Mouse (Mus musculus): ENCODE measurements around the gene Ankrd12.

The Ankrd12 gene

DNA sequence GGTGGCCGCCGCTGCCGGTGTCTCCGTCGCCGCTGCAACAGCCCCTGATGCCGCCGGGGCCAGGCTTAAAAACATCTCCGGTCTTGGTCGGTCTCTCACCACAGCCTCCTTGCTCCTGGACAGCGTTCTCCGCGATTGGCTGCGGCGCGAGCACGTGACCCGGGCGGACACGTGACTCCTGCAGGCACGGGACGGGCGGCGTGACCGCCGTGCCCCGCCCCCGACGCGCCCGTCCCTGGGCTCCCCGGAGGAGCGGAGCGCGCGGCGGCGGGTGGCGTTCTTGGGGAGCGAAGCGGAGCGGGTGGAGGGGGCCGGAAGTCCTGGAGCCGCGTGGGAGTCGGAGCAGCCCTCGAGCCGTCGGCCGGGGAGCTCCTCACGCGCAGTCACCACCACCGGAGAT lies at the start of gene Ankrd12:
Gene Ankrd12 (minus strand): TSS at position 156 of the 400 bp plus-strand sequence.
- DNase-seq (ENCODE audit: low spot score in 2 of 2), result peak; percentile 95 to 98

DNA sequence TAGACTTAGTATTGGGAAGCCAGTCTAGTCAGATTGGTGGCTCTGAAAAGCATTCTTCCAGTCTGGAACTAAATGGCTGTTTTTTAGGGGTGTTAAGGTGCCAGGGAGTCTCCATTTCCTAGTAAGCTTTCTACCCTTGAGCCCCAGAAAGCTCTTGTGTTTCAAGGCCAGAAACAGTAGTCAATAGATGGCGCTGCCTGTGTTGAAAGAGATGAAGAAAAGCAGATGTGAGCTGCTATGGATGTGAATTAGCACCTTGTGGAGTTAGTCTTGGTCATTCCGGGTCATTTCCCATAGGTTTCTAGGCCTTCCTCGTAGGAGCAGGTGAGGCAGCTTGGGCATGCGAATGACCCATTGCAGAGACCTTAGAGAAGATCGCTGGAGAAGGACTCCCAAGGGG lies 48.3 kb upstream of the Ankrd12 start:
- DNase-seq (ENCODE audit: low spot score in 2 of 2), result no peak

DNA sequence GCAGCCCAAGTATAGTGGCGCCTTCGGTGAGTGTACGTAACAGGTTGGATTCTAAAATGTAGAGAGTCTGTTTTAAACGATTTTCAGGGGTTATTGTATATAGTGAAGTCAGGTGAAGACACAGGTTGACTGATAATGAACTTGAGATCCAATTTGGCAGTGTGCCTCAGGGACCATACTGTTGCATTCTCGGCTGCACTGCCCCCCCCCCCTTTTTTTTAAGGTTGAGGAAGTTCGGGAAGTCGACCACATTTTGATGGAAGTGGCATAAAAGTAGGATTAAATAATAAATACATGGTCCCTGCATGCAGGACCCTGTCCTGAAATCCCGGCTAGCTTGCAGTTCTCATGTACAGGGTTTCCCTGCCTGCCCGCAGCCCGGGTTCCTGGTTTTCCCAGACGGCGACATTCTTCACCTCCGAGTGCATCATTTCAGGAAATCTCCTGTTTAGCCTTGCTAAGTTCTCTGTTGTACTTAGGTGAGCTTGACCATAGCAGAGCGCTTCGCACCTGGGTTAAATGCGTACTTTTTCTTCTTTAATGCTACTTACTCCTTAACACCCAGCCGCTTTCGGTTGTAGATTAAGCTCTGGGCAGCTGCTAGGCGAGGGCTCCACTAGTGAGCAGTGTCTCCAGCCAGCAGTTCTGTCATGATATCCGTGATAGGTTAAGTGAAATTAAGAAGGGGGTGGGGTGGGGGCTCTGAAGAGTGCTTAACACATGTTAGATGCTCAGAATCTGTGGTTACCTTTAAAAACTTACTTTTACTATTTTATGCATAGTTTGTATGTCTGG lies 47.1 kb upstream of the Ankrd12 start:
- DNase-seq (ENCODE audit: low spot score in 2 of 2), result peak in 1 of 2 experiments; percentile 31

DNA sequence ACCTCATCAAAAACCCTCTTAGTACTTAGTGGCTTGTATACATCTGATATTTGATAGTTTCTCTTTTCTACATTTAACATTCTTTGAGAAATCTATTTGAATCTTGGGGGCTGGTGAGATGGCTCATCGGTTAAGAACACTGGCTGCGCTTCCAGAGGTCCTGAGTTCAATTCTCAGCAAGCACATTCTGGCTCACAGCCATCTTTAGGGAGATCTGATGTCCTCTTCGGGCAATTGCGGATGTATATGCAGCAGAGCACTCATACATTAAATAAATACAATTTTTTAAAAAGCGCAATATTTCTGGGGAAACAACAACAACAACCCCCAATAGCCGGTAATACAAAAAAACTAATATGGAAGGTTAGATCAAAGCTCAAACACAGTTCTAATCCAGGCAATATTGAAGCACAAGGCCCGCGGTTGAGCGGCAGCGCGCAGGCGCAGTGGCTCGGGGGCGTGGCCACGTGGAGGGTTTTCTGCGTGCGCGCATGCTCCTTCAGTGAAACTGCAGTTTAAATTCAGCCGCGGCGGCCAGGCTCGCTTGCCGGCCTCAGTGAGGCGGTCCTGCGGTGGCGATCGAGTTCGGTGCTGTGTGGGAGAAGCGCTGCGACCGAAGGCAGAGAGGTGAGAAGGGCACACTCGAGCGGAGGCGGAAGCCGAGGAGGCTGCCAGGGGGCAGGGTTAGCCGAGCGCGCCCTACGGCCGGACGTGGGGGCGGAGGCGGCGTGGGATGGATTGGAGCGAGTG lies 46.4 kb upstream of the Ankrd12 start, which contains the start of gene Ddx11:
Gene Ddx11 (plus strand): TSS at position 455 of the 750 bp plus-strand sequence.
- DNase-seq (ENCODE audit: low spot score in 2 of 2), result peak; percentile 98

DNA sequence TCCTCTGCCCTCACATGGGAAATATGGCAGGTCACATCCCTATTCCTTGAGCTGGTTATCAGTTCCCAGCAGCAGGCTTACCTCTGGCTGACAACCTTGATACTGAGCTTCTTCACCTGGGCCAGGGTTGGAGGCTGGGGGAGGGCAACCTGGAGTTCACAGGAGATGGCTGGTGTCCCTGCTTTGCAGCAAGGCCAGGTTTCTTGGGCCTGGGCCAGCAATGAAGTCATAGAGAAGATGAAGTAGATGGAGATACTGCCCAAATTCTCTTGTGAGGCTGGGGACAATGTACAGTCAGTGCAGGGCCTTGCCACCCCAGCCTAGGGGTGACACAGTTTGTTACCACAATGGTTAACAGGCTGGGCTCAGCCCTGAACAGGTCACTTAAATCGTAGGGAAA lies 43.8 kb upstream of the Ankrd12 start:
- DNase-seq (ENCODE audit: low spot score in 2 of 2), result no peak

DNA sequence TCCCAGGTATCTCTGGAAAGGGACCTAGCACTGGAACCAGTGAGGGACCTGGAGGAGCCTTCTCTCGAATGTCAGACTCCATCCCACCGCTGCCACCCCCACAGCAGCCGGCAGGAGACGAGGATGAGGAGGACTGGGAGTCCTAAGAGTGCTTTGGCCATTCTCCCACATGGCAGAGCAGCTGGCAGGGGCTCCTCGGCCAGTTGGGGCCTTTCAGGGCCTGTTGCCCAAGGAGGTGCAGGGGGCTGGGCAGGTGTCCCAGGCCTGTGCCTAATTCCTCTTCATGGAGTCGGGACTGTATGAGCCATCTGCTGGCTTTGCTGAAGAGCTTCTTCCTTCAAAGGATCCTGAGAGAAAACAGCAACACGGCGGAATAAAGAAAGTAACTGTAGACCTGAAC lies 42.1 kb upstream of the Ankrd12 start:
- no peak for DNase-seq (ENCODE audit: low spot score in 2 of 2)

DNA sequence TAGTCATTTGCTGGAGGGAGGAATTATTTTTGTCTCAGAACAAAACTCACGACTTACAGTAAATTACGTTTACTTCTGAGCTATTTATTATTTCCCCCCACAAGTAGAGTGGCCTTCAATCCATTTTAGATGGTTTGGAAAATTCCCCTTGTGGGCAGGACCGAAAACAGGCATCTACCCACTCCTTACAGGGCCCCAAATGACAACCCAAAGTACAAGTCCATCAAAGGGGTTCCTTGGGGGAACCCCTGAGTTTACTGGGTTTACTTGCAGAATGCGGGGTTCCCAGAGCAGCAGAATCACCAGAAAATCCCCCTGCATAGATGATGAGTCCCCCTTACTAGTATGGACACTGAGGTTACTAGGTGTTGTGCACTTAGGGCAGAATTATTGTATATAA lies 35.3 kb upstream of the Ankrd12 start:
- no peak for DNase-seq (ENCODE audit: low spot score in 2 of 2)

DNA sequence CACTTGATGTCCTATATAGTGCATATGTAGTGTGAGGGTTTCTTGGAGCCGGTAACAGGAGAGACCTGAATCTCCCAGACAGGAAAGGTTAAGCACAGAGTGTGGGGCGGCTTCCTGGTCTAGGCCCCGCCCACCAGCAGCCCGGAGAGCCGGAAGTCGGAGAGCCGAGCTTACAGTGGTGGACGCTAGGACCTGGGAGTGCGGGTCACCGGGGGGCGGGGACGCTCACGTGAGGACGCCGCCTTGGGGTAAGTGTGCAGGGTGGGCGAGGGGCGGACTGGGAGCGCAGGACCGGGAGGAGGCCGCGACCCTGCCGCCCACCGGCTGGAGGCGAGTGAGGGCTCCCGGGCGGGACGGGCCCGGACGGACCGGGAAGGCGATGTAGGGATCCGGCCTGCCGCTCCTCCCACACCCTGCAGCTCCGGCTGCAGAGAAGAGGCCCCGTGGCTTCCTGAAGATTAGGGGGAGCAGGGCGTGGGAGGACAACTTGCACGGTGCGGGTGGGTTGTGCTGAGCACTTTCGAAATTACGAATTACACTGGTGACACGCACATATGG lies 34.6 kb upstream of the Ankrd12 start, which contains the start of gene Washc1:
Gene Washc1 (plus strand): TSS at position 144 of the 558 bp plus-strand sequence.
- peak; percentile 79 to 92 for DNase-seq (ENCODE audit: low spot score in 2 of 2)

DNA sequence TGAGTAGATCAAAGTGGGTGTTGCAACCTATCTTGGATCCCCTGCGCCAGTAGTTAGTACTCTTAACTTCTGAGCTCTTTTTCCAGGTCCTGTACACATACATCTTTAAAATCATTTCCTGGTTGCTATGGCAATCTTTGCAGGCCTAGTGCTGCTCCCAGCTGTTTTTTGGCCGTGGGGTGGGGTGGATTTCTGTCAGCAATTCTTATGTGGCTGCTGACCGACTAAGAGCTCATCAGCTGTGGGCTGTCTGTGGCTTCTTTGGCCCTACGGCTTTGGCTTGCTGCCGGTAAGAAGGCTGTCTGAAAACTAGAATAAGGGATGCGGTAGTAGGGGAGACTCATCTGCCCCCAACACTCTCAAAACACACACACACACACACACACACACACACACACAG lies 33.9 kb upstream of the Ankrd12 start:
- DNase-seq (ENCODE audit: low spot score in 2 of 2), result peak; percentile 31 to 38

DNA sequence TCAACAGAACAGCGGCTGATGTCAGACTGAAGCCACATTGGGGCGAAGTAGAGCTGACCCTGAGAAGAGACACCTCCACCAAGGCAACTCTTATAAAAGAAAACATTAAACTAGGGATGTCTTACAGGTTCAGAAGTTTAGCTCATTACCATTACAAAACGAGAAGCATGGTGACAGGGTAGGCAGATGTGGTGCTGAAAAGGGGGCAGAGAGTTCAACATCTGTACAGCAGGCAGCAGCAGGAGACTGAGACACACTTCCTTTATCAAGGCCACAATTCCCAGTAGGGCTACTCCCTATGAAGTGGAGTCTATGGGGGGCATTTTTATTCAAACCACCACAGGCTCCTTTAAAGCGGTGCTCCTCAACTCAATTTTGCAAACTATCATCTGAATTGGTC lies 31.3 kb upstream of the Ankrd12 start:
- DNase-seq (ENCODE audit: low spot score in 2 of 2), result no peak

DNA sequence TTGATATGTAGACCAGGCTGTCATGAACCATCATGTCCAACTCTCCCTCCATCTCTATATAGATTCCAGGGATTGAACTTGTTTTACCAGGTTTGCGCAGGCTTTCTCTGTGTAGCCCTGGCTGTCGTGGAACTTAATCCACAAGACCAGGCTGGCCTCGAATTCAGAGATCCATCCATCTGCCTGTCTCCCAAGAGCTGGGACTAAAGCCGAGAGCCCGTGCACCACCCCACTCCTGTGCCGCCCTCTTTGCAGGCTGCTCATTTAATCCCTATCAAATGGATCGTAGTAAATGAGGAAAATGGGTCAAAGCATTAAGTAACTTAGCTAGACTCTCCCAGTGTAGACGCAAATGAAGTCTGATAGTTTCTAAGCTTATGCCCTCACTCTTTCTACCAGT lies 30.6 kb upstream of the Ankrd12 start:
- no peak for DNase-seq (ENCODE audit: low spot score in 2 of 2)

DNA sequence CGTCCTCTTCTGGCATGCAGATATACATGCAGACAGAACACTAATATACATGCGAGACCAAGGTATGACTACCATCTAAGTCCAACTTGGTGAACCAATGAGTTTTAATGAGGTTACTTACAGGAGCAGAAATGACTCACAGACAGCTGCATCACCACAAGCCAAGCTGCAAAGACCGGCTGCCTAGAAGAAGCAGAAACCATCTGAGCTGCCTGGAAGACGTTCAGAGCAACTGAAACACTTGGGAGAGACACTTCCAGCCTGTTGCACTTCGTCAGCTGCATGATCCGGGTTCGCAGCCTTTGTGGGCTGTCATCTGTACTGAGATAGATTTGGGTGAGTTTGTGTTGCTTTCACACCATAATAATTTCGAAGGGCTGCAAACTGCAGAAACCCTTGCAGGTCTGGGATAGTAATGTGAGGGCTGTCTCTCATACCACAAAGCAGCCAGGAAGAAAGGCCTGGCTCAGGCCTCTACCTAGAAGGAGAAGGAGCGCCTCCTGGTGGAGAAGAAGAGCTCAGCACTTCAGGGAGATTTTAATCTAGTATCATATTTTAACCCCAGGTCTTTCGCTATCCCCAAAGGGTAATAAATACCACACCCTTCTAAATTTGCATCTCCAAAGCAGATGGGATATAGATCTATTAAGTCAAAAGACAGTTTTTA lies 29.8 kb upstream of the Ankrd12 start:
- DNase-seq (ENCODE audit: low spot score in 2 of 2), result peak; percentile 62 to 83

DNA sequence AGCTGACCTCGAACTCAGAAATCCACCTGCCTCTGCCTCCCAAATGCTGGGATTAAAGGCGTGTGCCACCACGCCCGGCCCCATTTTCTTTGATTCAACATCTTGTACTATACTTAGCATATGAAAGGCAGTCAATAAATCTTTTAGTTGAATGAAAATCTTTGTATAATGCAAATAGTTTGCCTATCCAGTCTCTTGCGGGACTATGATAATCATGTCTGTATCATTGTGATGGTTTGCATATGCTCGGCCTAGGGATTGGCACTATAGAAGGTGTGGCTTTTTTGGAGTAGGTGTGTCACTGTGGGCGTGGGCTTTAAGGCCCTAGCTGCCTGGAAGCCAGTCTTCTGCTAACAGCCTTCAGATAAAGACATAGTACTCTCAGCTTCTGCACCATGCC lies 27.2 kb upstream of the Ankrd12 start:
- no peak for DNase-seq (ENCODE audit: low spot score in 2 of 2)

DNA sequence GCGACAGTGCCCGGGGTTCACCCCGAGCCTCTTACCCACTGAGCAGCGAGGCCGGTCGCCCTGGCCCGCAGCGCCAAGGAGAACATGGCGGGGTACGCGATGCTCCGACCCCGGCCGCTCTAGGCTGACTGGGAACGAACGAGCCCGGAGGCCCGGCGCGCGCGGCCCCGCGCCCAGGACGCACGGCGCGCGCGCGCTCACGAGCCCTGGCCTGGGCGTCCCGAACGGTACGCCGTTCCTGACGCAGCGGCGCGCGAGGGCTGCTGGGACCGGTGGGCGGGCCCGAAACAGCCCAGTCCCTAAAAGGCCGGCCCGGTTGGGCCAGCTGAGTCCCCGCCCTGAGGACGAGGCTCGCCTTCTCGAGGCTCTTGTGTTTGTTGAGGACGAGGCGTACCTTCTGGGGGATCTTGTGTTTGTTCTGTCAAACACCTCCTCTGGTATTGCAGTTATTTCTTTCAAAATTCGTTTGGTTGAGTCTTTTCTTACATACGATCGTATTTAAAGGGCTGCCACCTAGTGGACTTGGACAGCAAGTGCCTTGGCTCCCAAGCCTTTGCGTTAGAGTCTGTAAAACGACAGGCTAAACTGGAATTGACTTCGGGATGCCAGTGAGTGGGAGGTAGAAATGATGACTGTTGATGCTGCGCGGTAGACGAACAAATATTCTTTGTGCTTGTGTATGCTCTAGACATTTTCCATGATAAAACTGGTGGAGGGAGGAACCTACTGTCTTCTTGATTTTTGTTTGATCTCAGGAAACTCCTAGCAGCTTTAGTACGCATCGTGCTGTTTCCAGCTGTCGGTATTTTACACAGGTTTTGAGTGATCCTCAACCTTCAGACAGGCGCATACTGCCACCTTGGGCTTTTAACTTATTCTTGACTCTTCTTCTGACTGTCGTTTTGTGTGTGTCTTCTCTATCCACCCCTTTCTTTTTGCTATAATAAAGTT lies 24.8 kb upstream of the Ankrd12 start, which contains the start of gene Ndufv2:
Gene Ndufv2 (minus strand): TSS at position 180 of the 951 bp plus-strand sequence.
- DNase-seq (ENCODE audit: low spot score in 2 of 2), result peak; percentile 85 to 96

DNA sequence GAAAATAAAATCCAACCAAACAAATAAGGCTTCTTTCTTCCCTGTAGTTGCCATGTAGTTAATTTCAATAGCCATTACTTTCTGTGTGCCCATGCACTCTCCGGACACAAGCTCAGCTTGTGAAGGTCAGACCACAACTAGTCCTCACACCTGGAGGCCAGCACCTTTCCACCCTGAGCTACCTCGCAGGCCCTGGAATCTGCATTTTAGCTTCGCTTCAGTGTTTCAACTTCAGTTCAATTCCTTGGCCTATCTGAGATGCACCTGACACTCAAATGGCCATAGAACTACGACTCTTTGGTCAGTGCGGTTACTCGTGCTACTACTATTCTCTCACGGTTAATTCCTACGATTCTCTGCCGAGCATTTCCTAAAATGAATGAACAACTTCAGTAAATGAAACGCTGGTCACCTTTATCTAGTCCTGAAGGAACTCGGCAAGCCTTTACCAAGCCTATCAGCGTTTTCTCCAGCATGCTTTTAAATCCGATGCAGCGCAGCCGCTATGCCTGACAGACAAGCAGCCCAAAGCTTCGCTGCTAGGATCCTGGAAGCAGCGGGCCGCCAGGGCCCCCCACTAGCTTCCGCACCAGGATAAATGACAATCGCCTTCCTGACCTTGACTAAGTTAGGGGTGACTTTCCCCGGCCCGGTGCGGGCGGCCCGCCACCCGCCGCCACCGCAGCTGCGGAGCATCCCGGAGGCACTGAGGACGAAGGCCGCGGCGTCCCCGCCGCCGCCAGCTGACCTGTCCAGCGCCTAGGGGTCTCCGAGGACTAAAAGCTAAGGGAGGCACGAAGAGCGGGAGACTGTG lies 23.9 kb upstream of the Ankrd12 start:
- DNase-seq (ENCODE audit: low spot score in 2 of 2), result peak in 1 of 2 experiments; percentile 23

DNA sequence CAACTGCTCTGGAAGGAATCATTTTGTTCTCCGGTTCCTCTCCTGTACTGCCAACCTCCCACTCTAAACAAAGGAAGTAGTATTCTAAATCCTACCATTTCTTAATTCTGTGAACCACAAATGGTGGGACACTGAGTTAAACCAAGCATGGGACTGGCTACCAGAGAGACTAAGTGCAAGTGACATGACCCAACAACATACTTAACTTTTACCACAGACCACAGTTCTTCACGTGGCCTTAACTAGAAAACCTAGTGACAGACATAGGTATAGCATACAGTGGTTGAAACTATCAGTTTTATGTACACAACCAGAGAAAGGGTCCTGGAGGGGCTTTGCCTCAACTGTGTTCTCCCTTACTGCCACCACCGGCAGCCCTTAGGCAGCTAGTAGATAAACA lies 15.8 kb upstream of the Ankrd12 start:
- no peak for DNase-seq (ENCODE audit: low spot score in 2 of 2)

DNA sequence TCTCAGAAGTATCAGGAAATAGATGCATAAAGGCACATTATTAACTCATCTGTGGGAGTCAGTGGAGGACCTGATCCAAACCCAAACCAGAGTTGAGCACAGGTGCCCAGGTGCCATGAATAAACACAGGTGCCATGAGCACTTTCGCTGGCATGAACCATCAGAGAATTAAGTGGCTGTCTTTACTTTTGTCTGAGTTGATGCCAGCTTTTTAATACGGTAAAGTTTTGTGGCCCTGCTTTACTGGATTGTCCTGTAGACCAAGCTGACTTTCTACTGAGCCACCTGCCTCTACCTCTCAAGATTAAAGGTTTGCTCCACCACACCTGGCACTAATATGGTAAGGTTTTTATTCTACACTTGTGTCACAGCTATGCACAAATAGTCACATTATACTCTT lies 15.2 kb upstream of the Ankrd12 start:
- DNase-seq (ENCODE audit: low spot score in 2 of 2), result no peak

DNA sequence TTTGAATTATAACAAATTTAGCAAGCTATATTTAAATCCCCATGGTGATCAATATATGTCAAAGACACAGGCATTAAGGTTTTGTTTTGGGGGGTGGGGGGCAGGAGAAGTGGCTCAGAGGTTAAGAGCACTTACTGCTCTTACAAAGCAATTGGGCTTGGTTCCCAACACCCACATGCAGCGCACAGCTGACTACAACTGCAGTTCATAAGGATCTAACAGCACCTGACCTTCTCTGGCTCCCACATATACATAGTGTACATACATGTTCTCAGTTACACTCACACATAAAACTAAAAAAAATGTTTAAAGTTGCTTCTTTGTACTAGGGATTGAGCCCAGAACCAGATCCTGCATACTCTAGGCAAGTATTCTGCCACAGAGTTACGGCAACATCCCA lies 14.5 kb upstream of the Ankrd12 start:
- no peak for DNase-seq (ENCODE audit: low spot score in 2 of 2)

DNA sequence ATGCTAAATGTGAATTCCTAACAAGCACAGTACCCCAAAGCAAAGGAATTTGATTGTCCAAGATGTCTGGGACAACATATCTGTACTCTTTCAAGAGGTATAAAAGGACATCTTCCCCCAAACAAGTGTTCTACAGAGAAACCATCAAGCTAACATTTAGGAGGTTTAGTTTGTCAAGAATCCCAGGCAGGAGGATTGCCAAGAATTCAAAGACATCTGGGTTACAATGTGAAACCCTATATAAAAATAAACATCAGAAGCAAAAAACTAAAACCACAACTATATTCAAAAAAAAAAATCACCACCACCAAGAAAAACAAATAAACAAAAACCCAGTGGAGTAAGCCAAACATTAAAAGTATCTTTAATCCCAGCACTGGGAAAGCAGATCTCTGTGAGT lies 13.4 kb upstream of the Ankrd12 start:
- no peak for DNase-seq (ENCODE audit: low spot score in 2 of 2)

DNA sequence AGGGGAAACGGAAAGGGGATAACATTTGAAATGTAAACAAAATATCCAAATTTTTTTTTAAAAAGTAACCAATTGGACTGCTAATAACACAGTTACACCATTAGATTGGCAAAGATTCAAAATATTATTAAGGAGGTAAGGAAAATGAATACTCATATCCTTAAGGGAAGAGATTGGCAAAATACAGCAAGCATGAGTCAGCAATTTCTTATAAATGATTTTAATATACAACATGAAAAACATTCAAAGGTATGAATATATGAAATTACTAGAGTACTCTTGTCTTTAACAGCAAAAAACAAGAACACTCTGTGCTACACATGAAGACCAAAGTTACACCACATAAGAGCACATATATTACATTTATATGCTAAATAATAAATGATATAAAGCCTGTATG lies 8.1 kb upstream of the Ankrd12 start:
- DNase-seq (ENCODE audit: low spot score in 2 of 2), result no peak

Data from spleen, postnatal 10 days (tissue).